In the genomic region with DNA sequence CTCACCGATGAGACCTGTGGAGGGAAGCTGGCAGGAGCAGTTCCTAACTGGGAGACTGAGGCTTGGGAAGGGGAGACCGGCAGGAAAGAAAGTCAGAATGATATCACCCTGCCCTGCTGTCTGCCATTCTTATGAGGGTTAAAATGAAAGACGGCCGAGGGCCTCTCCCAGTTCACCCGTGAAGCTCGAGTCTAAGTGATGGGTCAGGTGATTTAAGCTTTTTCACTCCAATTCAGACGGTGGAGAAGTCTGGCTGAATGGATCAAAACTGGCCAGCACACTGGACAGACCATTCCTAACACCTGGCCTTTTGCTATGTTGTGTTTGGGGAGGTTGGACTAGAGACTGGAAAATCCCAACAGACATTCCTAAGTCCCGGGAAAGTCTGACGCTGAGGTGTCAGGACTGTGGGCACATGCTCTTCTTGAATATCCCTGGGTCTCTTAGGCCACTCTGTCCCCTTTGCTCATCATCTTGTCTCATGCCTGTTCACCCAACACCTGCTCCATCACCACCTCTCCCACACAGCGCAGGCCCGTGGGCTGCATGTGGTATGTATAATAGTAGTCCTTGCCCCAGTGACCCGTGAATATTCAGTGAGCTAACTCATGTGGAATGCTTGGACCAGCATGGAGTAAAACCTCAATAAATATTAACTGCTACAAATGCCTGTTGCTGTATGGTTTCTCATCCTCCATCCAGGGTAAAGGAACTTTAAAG, we compare ENCODE assay signal across 8 mouse cellular contexts. TPM values are rescaled to one million over a fixed set of nuclear protein-coding genes. Genes with fewer than 3 reads are reported as not detected.
A peak's percentile ranks its signal among the peaks of the same experiment; 100 is the strongest.
DNase-seq lines count a peak whose midpoint lies in the region; ATAC-seq lines count a peak whose summit lies in the region.

No protein-coding gene starts in this region.

- intact Hi-C loops in left cerebral cortex, postnatal 10 days (cut with DNase I): loop anchor here (5.0 kb wide), 1 partner anchor 37 kb away; no protein-coding TSS in a partner anchor

- H3K9ac ChIP-seq in forebrain, embryonic 11.5 days (ENCODE audit: low read length): peak overlapping the region; percentile 54
- H3K9ac ChIP-seq in kidney, embryonic 14.5 days (ENCODE audit: low read depth, low read length): peak overlapping the region; percentile 36; the same call in 1 of the 2 replicates
- H3K9ac ChIP-seq in midbrain, embryonic 12.5 days (replicated peaks): peak overlapping the region; percentile 29

- WGBS in forebrain, embryonic 11.5 days: 31% methylated on average over 12 of the region's 12 CpGs
- 14% methylated on average over 12 of the region's 12 CpGs for WGBS in kidney, embryonic 14.5 days
- 24% methylated on average over 12 of the region's 12 CpGs for WGBS in midbrain, embryonic 12.5 days

- peak overlapping the region; percentile 78 for H3K4me2 ChIP-seq in forebrain, embryonic 11.5 days (ENCODE audit: low read depth, low read length, severe bottlenecking)
- peak overlapping the region; percentile 60 for H3K4me2 ChIP-seq in kidney, embryonic 14.5 days (replicated peaks; ENCODE audit: low read depth, low read length)
- peak overlapping the region; percentile 61 for H3K4me2 ChIP-seq in midbrain, embryonic 12.5 days (replicated peaks)

- no peaks in the 10 kb centered on the region for H3K36me3 ChIP-seq in forebrain, embryonic 11.5 days (ENCODE audit: control insufficient read depth, insufficient read depth, low read length)
- H3K36me3 ChIP-seq in kidney, embryonic 14.5 days (ENCODE audit: control insufficient read depth, insufficient read depth, low read length): no peaks in the 10 kb centered on the region
- no peaks in the 10 kb centered on the region for H3K36me3 ChIP-seq in midbrain, embryonic 12.5 days

- H3K4me1 ChIP-seq in forebrain, embryonic 11.5 days (replicated peaks; ENCODE audit: control insufficient read depth, insufficient read depth, low read length): peaks cover 7% of the 10 kb centered on the region
- peaks cover 27% of the 10 kb centered on the region for H3K4me1 ChIP-seq in kidney, embryonic 14.5 days (ENCODE audit: control insufficient read depth, insufficient read depth, low read length)
- H3K4me1 ChIP-seq in midbrain, embryonic 12.5 days: peaks cover 51% of the 10 kb centered on the region

- H3K27ac ChIP-seq in forebrain, embryonic 11.5 days (ENCODE audit: low read depth, low read length): peak overlapping the region; percentile 54
- H3K27ac ChIP-seq in kidney, embryonic 14.5 days (ENCODE audit: low read depth, low read length): peak overlapping the region; percentile 93
- peak overlapping the region; percentile 58 for H3K27ac ChIP-seq in midbrain, embryonic 12.5 days (replicated peaks)

- H3K9me3 ChIP-seq in forebrain, embryonic 11.5 days (ENCODE audit: control insufficient read depth, low read length): no peaks in the 10 kb centered on the region
- H3K9me3 ChIP-seq in kidney, embryonic 14.5 days (ENCODE audit: control insufficient read depth, low read length): no peaks in the 10 kb centered on the region
- H3K9me3 ChIP-seq in midbrain, embryonic 12.5 days: no peaks in the 10 kb centered on the region

- peak overlapping the region; percentile 32 for H3K4me3 ChIP-seq in forebrain, embryonic 11.5 days (ENCODE audit: low read depth, low read length)
- peak overlapping the region; percentile 34 for H3K4me3 ChIP-seq in kidney, embryonic 14.5 days (ENCODE audit: low read length)
- H3K4me3 ChIP-seq in midbrain, embryonic 12.5 days: peak overlapping the region; percentile 41

- DNase-seq in ovary, postnatal 36 days (ENCODE audit: low spot score): peak; percentile 3
- no peak for DNase-seq in ovary, adult 18-20 months (ENCODE audit: low spot score)
- DNase-seq in forebrain, embryonic 11.5 days (ENCODE audit: low spot score): no peak
- no peak for DNase-seq in left cerebral cortex, postnatal 10 days (ENCODE audit: extremely low spot score in 1 of 2, low spot score in 2 of 2)
- no peak for DNase-seq in right cerebral cortex, postnatal 14 days
- DNase-seq in ovary, postnatal 10 days (ENCODE audit: low spot score): no peak

- no peaks in the 10 kb centered on the region for H3K27me3 ChIP-seq in forebrain, embryonic 11.5 days (ENCODE audit: control insufficient read depth, insufficient read depth, low read length)
- H3K27me3 ChIP-seq in kidney, embryonic 14.5 days (ENCODE audit: control insufficient read depth, insufficient read depth, low read length): no peaks in the 10 kb centered on the region
- H3K27me3 ChIP-seq in midbrain, embryonic 12.5 days: 0 out of 2 replicates have a peak, but pooled peaks cover 3% of the 10 kb centered on the region

- no peak for ATAC-seq in forebrain, embryonic 11.5 days (replicated peaks; ENCODE audit: low FRiP score)
- ATAC-seq in kidney, embryonic 14.5 days (ENCODE audit: low FRiP score, low TSS enrichment): peak; percentile 1; the same call in 1 of the 2 replicates
- no peak for ATAC-seq in midbrain, embryonic 12.5 days (ENCODE audit: low FRiP score, low read depth)

RNA-seq across cellular contexts. Expression of a gene that starts 11.4 kb away (rescaled TPM):
- not detected in 2 replicates for polyA plus RNA-seq in forebrain, embryonic 11.5 days (2014; fragmentation: Nextera tagmentation; extraction: Ambion mirVana)
- 0.14 and 0.28 TPM in 2 replicates for polyA plus RNA-seq in kidney, embryonic 14.5 days (2014; fragmentation: Nextera tagmentation; extraction: Ambion mirVana)
- not detected in 2 replicates for polyA plus RNA-seq in midbrain, embryonic 12.5 days (2016; fragmentation: Nextera tagmentation; extraction: Ambion mirVana)
- under 1 TPM; 0.26 to 0.60 TPM for total RNA-seq in left cerebral cortex, postnatal 10 days (2021)

RNA-seq across cellular contexts. Expression of a gene that starts 20.8 kb away (rescaled TPM):
- polyA plus RNA-seq in forebrain, embryonic 11.5 days (2014; fragmentation: Nextera tagmentation; extraction: Ambion mirVana): 110 TPM in 2 replicates
- 20.8 and 28.6 TPM in 2 replicates for polyA plus RNA-seq in kidney, embryonic 14.5 days (2014; fragmentation: Nextera tagmentation; extraction: Ambion mirVana)
- 162 and 172 TPM in 2 replicates for polyA plus RNA-seq in midbrain, embryonic 12.5 days (2016; fragmentation: Nextera tagmentation; extraction: Ambion mirVana)
- 10 to 100 TPM; 10.0 to 11.5 TPM for total RNA-seq in left cerebral cortex, postnatal 10 days (2021)
